Mouse (Mus musculus) small intestine, adult 2 months (tissue): ENCODE results near the gene Syde1.

Source experiments
- CTCF ChIP-seq: fragments of 200-500 bp; IDR thresholded peaks from 2 replicates; pipeline ENCODE4 v1.5.1; 2012; ENCODE audit warnings: low read depth, mild to moderate bottlenecking, control low read depth, inconsistent platforms, low read length, moderate library complexity, mixed read lengths; ENCODE audit not compliant: insufficient replicate concordance, insufficient read length; ENCODE audit errors: extremely low read depth
- POLR2A ChIP-seq: fragments of 200-500 bp; IDR thresholded peaks from 2 replicates; pipeline ENCODE4 v1.6.1; 2012; ENCODE audit warnings: low read depth, mild to moderate bottlenecking, control low read depth, inconsistent platforms, low read length, moderate library complexity

DNA sequence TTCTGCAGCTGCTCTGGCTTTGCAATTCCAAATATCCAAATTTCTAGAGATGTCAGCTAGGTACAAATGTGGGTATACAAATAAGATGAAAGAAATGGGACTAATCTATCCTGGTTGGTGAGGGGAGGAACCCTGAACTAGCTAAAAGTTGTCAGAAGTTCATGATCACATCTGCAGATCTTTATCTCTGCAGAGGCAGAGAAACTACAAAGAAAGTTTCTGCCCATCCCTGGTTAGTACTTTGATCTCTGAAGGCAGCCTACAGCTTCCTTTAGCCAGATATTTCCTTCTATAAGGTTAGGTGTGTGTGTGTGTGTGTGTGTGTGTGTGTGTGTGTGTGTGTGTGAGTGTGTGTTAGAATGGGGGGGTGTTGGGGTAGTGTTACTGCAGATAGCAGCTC is 2.8 kb upstream of the Syde1 start:
- TF ChIP-seq CTCF (no peak), POLR2A (no peak)
